Mouse (Mus musculus) kidney, adult 10 weeks (tissue): Measurements from ENCODE around the gene Map10. TPM values are rescaled to one million over a fixed set of nuclear protein-coding genes. Genes with fewer than 3 reads are reported as not detected.

Experiments used
- polyA plus RNA-seq: library from polyadenylated mRNA; stranded (reverse); fragments of 350-450 nt; fragmentation: Illumina TruSeq; extraction: RNeasy Lipid Tissue Mini Kit (QIAGEN cat#74804); gene quantifications from one replicate; pipeline ENCODE4 v1.2.3, GENCODE M21; 2014; ENCODE audit warnings: low read depth, low replicate concordance

Map10 gene
- polyA plus RNA-seq, result 9.0 TPM

DNA sequence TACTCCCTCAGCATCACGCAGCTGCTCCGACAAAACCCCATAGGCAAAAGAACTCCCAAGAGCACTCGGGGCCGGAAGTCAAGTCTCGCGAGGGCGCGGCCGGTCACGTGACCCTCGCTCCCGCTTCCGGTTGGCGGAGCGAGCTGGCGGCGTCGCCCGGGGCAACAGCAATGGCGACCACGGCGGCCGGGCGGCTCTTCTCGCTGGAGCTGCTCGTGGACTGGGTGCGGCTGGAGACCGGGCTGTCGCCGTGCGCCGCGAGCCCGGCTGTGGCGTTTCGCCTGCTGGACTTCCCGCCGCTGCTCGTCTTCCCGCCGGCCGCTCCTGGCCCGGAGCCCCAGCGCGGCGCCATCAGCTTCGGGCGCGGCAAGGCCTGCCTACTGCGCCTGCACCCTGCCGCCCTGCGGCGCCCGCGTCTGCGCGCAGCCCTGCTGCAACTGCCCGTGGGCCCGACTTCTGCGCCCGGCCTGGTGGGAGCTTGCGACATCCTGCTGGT is at the start of gene Map10:
Map10 (plus strand) TSS at position 119 of the 496 bp plus-strand sequence.

Other genes starting within 250 kb of the Map10 start
- gene Sipa1l2, start 100.0 kb upstream of the Map10 start, polyA plus RNA-seq, result 0.73 TPM
- gene Ntpcr, start 60.1 kb downstream of the Map10 start, polyA plus RNA-seq, result 6.4 TPM
- not detected for gene Pcnx2, start 228.5 kb downstream of the Map10 start, polyA plus RNA-seq
- gene Map3k21, start 240.6 kb downstream of the Map10 start, polyA plus RNA-seq, result 3.0 TPM